Mouse (Mus musculus): ENCODE data around the gene Zbtb20. TPM values are rescaled to one million over a fixed set of nuclear protein-coding genes. Genes with fewer than 3 reads are reported as not detected.

Zbtb20 gene
- polyA plus RNA-seq, 1 experiment from 2014 or later = 38.1 TPM

- Histone ChIP-seq H3K27ac (ENCODE audit: poor library complexity, severe bottlenecking) (no peak overlapping the region; the same call in 1 of the 2 replicates), H3K36me3 (no peaks in the 10 kb centered on the region), H3K9ac (no peak overlapping the region), H3K9me3 (replicated peaks) (no peaks in the 10 kb centered on the region), H3K27me3 (replicated peaks) (no peaks in the 10 kb centered on the region), H3K4me2 (peak overlapping the region; percentile 31; the same call in 1 of the 2 replicates), H3K4me1 (replicated peaks) (peaks cover 13% of the 10 kb centered on the region), H3K4me3 (no peak overlapping the region)
- WGBS = 47% methylated on average over 5 of the region's 5 CpGs
- ATAC-seq (ENCODE audit: insufficient number of reproducible peaks, low FRiP score) = peak; percentile 42; the same call in 1 of the 2 replicates
Measured at GRCm38 (mm10) chr16:43431514-43432371, 556.1 kb downstream of the Zbtb20 start.

DNA sequence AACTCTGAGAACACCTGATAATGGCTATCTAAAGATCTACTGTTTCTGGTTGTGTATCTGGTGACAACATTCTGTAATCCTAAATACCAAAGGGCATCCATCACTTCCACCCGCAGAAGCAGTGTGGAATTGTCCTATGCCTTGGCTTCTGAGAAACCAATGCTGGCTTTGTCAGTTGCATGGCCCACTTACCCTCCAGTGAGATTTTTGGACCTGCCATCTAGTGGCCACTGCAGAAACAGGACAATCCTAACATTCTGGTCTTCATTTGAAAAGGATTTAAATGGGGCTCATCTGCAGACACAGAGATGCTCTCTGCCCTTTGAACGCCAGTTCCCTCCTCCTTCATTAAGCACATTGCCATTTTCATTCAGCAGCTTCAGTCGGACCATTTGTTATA lies 559.3 kb downstream of the Zbtb20 start:
- H3K27ac ChIP-seq (ENCODE audit: poor library complexity, severe bottlenecking) = no peak overlapping the region
- 57% methylated on average over 3 of the region's 3 CpGs for WGBS
- H3K4me3 ChIP-seq = no peak overlapping the region
- H3K9ac ChIP-seq = no peak overlapping the region
- ATAC-seq (ENCODE audit: insufficient number of reproducible peaks, low FRiP score) = no peak
- H3K27me3 ChIP-seq (replicated peaks) = no peaks in the 10 kb centered on the region
- no peaks in the 10 kb centered on the region for H3K36me3 ChIP-seq
- no peaks in the 10 kb centered on the region for H3K9me3 ChIP-seq (replicated peaks)
- H3K4me1 ChIP-seq (replicated peaks) = peaks cover 19% of the 10 kb centered on the region
- H3K4me2 ChIP-seq = no peak overlapping the region

- H3K4me3 ChIP-seq = no peak overlapping the region
- H3K9me3 ChIP-seq (replicated peaks) = no peaks in the 10 kb centered on the region
- peaks cover 10% of the 10 kb centered on the region for H3K4me1 ChIP-seq (replicated peaks)
- no peaks in the 10 kb centered on the region for H3K36me3 ChIP-seq
- ATAC-seq (ENCODE audit: insufficient number of reproducible peaks, low FRiP score) = no peak
- H3K4me2 ChIP-seq = no peak overlapping the region
- 56% methylated on average over 7 of the region's 8 CpGs for WGBS
- H3K27ac ChIP-seq (ENCODE audit: poor library complexity, severe bottlenecking) = no peak overlapping the region
- H3K27me3 ChIP-seq (replicated peaks) = no peaks in the 10 kb centered on the region
- H3K9ac ChIP-seq = no peak overlapping the region
Measured at GRCm38 (mm10) chr16:43438878-43439371, 563.2 kb downstream of the Zbtb20 start.

- no peak overlapping the region for H3K27ac ChIP-seq (ENCODE audit: poor library complexity, severe bottlenecking)
- H3K4me2 ChIP-seq = no peak overlapping the region
- no peak overlapping the region for H3K9ac ChIP-seq
Measured at GRCm38 (mm10) chr16:43441392-43441791, 565.7 kb downstream of the Zbtb20 start.

GRCm38 (mm10) chr16:43443034-43443433 lies 567.4 kb downstream of the Zbtb20 start:
- 75% methylated on average over 2 of the region's 2 CpGs for WGBS
- Histone ChIP-seq H3K4me1 (replicated peaks) (peaks cover 17% of the 10 kb centered on the region), H3K27me3 (replicated peaks) (no peaks in the 10 kb centered on the region), H3K4me2 (no peak overlapping the region), H3K27ac (ENCODE audit: poor library complexity, severe bottlenecking) (no peak overlapping the region), H3K36me3 (no peaks in the 10 kb centered on the region), H3K9ac (no peak overlapping the region), H3K4me3 (no peak overlapping the region), H3K9me3 (replicated peaks) (no peaks in the 10 kb centered on the region)
- ATAC-seq (ENCODE audit: insufficient number of reproducible peaks, low FRiP score) = no peak

More at GRCm38 (mm10) chr16:43441392-43441791, 565.7 kb downstream of the Zbtb20 start:
- H3K4me1 ChIP-seq (replicated peaks) = peaks cover 22% of the 10 kb centered on the region
- ATAC-seq (ENCODE audit: insufficient number of reproducible peaks, low FRiP score) = peak; percentile 63
- WGBS = 41% methylated on average over 6 of the region's 6 CpGs
- no peaks in the 10 kb centered on the region for H3K27me3 ChIP-seq (replicated peaks)
- H3K9me3 ChIP-seq (replicated peaks) = no peaks in the 10 kb centered on the region
- H3K4me3 ChIP-seq = no peak overlapping the region
- no peaks in the 10 kb centered on the region for H3K36me3 ChIP-seq

DNA sequence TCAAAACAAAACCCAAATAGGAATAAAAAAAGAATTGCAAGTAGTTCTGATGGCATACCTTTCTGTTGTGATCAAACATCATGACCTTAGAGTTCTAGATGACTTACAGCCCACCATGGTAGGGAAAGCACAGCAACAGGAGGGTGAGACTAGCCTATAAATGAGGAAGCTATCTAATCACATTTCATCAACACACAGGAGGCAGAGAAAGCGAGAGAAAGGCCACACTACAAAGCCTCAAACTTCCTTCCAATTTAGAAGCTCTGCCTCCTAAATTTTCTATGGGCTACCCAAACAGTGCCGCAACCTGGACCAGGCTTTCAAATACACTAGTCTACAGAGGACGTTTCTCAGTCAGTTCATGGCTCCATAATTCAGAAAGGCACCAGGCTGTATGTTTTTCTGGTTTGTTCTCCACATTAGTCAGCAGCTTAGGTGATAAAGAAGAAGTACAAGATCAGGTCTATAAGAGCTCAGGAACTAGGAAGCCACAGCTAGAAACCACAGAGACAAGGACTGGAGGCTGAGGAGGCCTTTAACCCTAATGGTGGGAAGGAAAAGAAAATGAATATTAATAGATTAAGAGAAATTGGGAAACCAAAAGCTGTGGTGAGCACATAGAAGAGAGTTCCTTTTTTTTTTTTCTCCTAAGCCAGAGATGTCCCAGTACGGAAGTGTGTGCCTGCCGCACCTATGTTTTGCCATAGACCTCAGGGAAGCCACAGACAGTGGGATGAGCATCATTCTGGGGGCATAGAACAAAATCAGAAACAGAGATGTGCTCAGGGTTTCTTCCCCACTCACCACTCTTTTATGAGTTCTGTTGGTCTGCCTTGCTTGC lies 572.7 kb downstream of the Zbtb20 start:
- Histone ChIP-seq H3K36me3 (no peaks in the 10 kb centered on the region), H3K9me3 (replicated peaks) (no peaks in the 10 kb centered on the region), H3K4me2 (no peak overlapping the region), H3K27me3 (replicated peaks) (no peaks in the 10 kb centered on the region), H3K9ac (no peak overlapping the region), H3K4me1 (replicated peaks) (peaks cover 13% of the 10 kb centered on the region), H3K27ac (ENCODE audit: poor library complexity, severe bottlenecking) (no peak overlapping the region), H3K4me3 (no peak overlapping the region)
- ATAC-seq (ENCODE audit: insufficient number of reproducible peaks, low FRiP score) = no peak
- 88% methylated on average over 5 of the region's 5 CpGs for WGBS

DNA sequence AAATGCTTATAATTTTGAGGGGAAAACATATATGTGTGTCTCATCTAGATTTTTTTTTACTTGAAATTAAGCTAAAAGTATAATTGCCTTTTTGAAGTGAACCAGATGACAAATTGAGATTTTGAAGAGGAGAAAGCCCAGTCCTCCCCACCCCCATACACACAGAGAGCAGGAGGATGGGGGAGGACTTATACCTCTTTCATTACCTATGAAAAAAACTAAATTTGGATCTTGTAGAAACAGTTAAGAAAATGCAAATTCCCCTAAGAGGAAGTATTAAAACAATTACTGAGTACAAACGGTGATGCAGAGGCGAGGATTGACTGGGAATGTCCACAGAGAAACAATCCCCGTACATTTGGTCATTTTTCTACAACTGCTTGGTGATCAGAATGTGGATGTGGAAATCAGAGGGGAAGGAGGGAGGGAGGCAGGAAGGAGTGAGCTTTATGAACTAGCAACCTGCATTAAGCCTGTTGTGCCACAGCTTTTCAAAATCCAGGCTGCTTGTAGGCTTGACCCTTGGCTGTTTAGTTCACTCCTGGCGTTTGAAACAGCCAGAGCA lies 578.8 kb downstream of the Zbtb20 start:
- no peak overlapping the region for H3K9ac ChIP-seq
- H3K9me3 ChIP-seq (replicated peaks) = no peaks in the 10 kb centered on the region
- ATAC-seq (ENCODE audit: insufficient number of reproducible peaks, low FRiP score) = no peak
- H3K4me3 ChIP-seq = no peak overlapping the region
- no peaks in the 10 kb centered on the region for H3K27me3 ChIP-seq (replicated peaks)
- H3K4me1 ChIP-seq (replicated peaks) = peaks cover 21% of the 10 kb centered on the region
- H3K4me2 ChIP-seq = no peak overlapping the region
- 65% methylated on average over 4 of the region's 4 CpGs for WGBS
- no peak overlapping the region for H3K27ac ChIP-seq (ENCODE audit: poor library complexity, severe bottlenecking)
- H3K36me3 ChIP-seq = no peaks in the 10 kb centered on the region

- Histone ChIP-seq H3K27me3 (replicated peaks) (no peaks in the 10 kb centered on the region), H3K36me3 (no peaks in the 10 kb centered on the region), H3K27ac (ENCODE audit: poor library complexity, severe bottlenecking) (no peak overlapping the region), H3K9me3 (replicated peaks) (no peaks in the 10 kb centered on the region), H3K4me2 (no peak overlapping the region), H3K4me3 (no peak overlapping the region), H3K9ac (no peak overlapping the region), H3K4me1 (replicated peaks) (peaks cover 21% of the 10 kb centered on the region)
- ATAC-seq (ENCODE audit: insufficient number of reproducible peaks, low FRiP score) = no peak
- 58% methylated on average over 8 of the region's 8 CpGs for WGBS
Measured at GRCm38 (mm10) chr16:43456446-43457172, 580.9 kb downstream of the Zbtb20 start.

GRCm38 (mm10) chr16:43457814-43458213 lies 582.1 kb downstream of the Zbtb20 start:
- 87% methylated on average over 8 of the region's 8 CpGs for WGBS
- no peak for ATAC-seq (ENCODE audit: insufficient number of reproducible peaks, low FRiP score)
- Histone ChIP-seq H3K27me3 (replicated peaks) (no peaks in the 10 kb centered on the region), H3K9me3 (replicated peaks) (no peaks in the 10 kb centered on the region), H3K36me3 (no peaks in the 10 kb centered on the region), H3K27ac (ENCODE audit: poor library complexity, severe bottlenecking) (no peak overlapping the region), H3K4me3 (no peak overlapping the region), H3K9ac (no peak overlapping the region), H3K4me1 (replicated peaks) (peaks cover 25% of the 10 kb centered on the region), H3K4me2 (no peak overlapping the region)

- Histone ChIP-seq H3K9me3 (replicated peaks) (no peaks in the 10 kb centered on the region), H3K4me3 (no peak overlapping the region), H3K9ac (no peak overlapping the region), H3K27me3 (replicated peaks) (no peaks in the 10 kb centered on the region), H3K27ac (ENCODE audit: poor library complexity, severe bottlenecking) (no peak overlapping the region), H3K4me1 (replicated peaks) (peaks cover 30% of the 10 kb centered on the region), H3K36me3 (no peaks in the 10 kb centered on the region), H3K4me2 (no peak overlapping the region)
- no peak for ATAC-seq (ENCODE audit: insufficient number of reproducible peaks, low FRiP score)
- 60% methylated on average over 7 of the region's 7 CpGs for WGBS
Measured at GRCm38 (mm10) chr16:43458726-43459223, 583.1 kb downstream of the Zbtb20 start.
